Mouse (Mus musculus): ENCODE measurements at regions not wholly inside any gene's neighbourhood (a gene's known extent, or its start where the extent isn't known, plus 50 kb on each side); places are given as distances from the start of the nearest gene placed in this dataset.

- CTCF ChIA-PET = no interaction called here
- POLR2A ChIA-PET = no interaction called here
Observed at GRCm38 (mm10) chrX:64546141-64546540, 269.3 kb upstream of the Slitrk4 start.

- CTCF ChIA-PET = no interaction called here
- POLR2A ChIA-PET = interaction anchor here in 1 of 4 experiments (0.7 kb wide), 1 partner anchor 479 kb away, joined by 4 read pairs; no protein-coding TSS in a partner anchor
Observed at GRCm38 (mm10) chrX:64504986-64505385, 228.2 kb upstream of the Slitrk4 start.
